8 mouse cellular contexts compared by ENCODE assay signal in genomic region chr9:44084236-44084635, GRCm38 (mm10). TPM values are rescaled to one million over a fixed set of nuclear protein-coding genes. Genes with fewer than 3 reads are reported as not detected.
A peak's percentile ranks its signal among the peaks of the same experiment; 100 is the strongest.
DNase-seq lines count a peak whose midpoint lies in the region; ATAC-seq and TF ChIP-seq lines count a peak whose summit lies in the region.

No protein-coding gene starts in this region.

- WGBS in cerebellum, adult 2 months = 3% methylated on average over 14 of the region's 14 CpGs
- WGBS in spleen, adult 2 months = 5% methylated on average over 14 of the region's 14 CpGs
- under 1% methylated on average over 14 of the region's 14 CpGs for WGBS in limb, embryonic 15.5 days

- peak overlapping the region; percentile 92 for H3K4me3 ChIP-seq in cerebellum, adult 2 months (replicated peaks; ENCODE audit: insufficient read depth, low read depth, low read length)
- H3K4me3 ChIP-seq in spleen, adult 2 months (ENCODE audit: extremely low read depth, insufficient read depth, insufficient read length) = peak overlapping the region; percentile 67
- peak overlapping the region; percentile 61 for H3K4me3 ChIP-seq in limb, embryonic 15.5 days

- H3K9me3 ChIP-seq in limb, embryonic 15.5 days = no peaks in the 10 kb centered on the region

- no peaks in the 10 kb centered on the region for H3K36me3 ChIP-seq in spleen, adult 2 months (ENCODE audit: control insufficient read depth, insufficient read depth, low read length)
- no peaks in the 10 kb centered on the region for H3K36me3 ChIP-seq in limb, embryonic 15.5 days

- peak overlapping the region; percentile 47 for H3K9ac ChIP-seq in limb, embryonic 15.5 days

- TF ChIP-seq CTCF in cerebellum, adult 2 months (IDR thresholded peaks at IDR 0.05; ENCODE audit: borderline replicate concordance, insufficient read depth, low read depth, low read length) = no peak
- no peak for TF ChIP-seq CTCF in spleen, adult 2 months (IDR thresholded peaks at IDR 0.05; ENCODE audit: extremely low read depth, insufficient read depth, insufficient read length, insufficient replicate concordance)

- H3K4me1 ChIP-seq in cerebellum, adult 2 months (ENCODE audit: control insufficient read depth, insufficient read depth, low read length) = peaks cover 27% of the 10 kb centered on the region
- H3K4me1 ChIP-seq in spleen, adult 2 months (ENCODE audit: control insufficient read depth, insufficient read depth, insufficient read length) = peaks cover 16% of the 10 kb centered on the region; the same call in 1 of the 2 replicates
- peaks cover 67% of the 10 kb centered on the region for H3K4me1 ChIP-seq in limb, embryonic 15.5 days

- DNase-seq in cerebellum, adult 2 months = no peak
- DNase-seq in cerebellum, postnatal 14 days = no peak
- no peak for DNase-seq in spleen, adult 2 months (ENCODE audit: low read depth in 1 of 2, low spot score in 2 of 2)
- DNase-seq in spleen, postnatal 36 days (ENCODE audit: low spot score in 2 of 2) = no peak
- no peak for DNase-seq in urinary bladder, postnatal 25 days (ENCODE audit: low spot score)
- DNase-seq in right cerebral cortex, postnatal 4 days = no peak
- DNase-seq in gastrocnemius, postnatal 14 days = no peak

- no peaks in the 10 kb centered on the region for H3K27me3 ChIP-seq in cerebellum, adult 2 months (ENCODE audit: control insufficient read depth, insufficient read depth, low read length)
- H3K27me3 ChIP-seq in spleen, adult 2 months (ENCODE audit: control insufficient read depth, insufficient read depth, low read length) = peaks cover 9% of the 10 kb centered on the region
- peaks cover 8% of the 10 kb centered on the region; the same call in 1 of the 2 replicates for H3K27me3 ChIP-seq in limb, embryonic 15.5 days

- peak overlapping the region; percentile 44 for H3K27ac ChIP-seq in cerebellum, adult 2 months (ENCODE audit: insufficient read depth, low read length)
- no peak overlapping the region for H3K27ac ChIP-seq in spleen, adult 2 months (ENCODE audit: insufficient read depth, low read length)
- H3K27ac ChIP-seq in limb, embryonic 15.5 days = 0 out of 2 replicates have a peak overlapping the region, but pooled peaks have one; percentile 5

- intact Hi-C loops in gastrocnemius, postnatal 14 days (cut with DNase I; ENCODE audit: low total_unique reads) = no loop called here

- peak overlapping the region; percentile 98 for H3K4me2 ChIP-seq in limb, embryonic 15.5 days

- no peak for ATAC-seq in limb, embryonic 15.5 days (ENCODE audit: insufficient number of reproducible peaks, low FRiP score, low TSS enrichment, low read depth)

- no peak for TF ChIP-seq POLR2A in cerebellum, adult 2 months (IDR thresholded peaks at IDR 0.05; ENCODE audit: borderline replicate concordance, insufficient read depth, low read length)
- no peak for TF ChIP-seq POLR2A in spleen, adult 2 months (IDR thresholded peaks at IDR 0.05; ENCODE audit: low read depth, low read length)

RNA-seq across cellular contexts. Expression of gene Mfrp, which starts 17.3 kb away (rescaled TPM):
- polyA plus RNA-seq in cerebellum, adult 2 months (2012; rRNA removed) = 2.7 and 7.3 TPM in 2 replicates
- 0.02 and 0.06 TPM in 2 replicates for polyA plus RNA-seq in spleen, adult 2 months (2012; rRNA removed)
- 0.10 and 0.20 TPM in 2 replicates for polyA plus RNA-seq in limb, embryonic 15.5 days (2015; fragmentation: Nextera tagmentation; extraction: Ambion mirVana)
- total RNA-seq in gastrocnemius, postnatal 14 days (2021) = under 1 TPM in 1 of 2 experiments, not detected in 1; 0.06 TPM

RNA-seq across cellular contexts. Expression of gene Usp2, which starts 17.4 kb away (rescaled TPM):
- 43.5 and 47.1 TPM in 2 replicates for polyA plus RNA-seq in cerebellum, adult 2 months (2012; rRNA removed)
- polyA plus RNA-seq in spleen, adult 2 months (2012; rRNA removed) = 0.65 and 0.69 TPM in 2 replicates
- polyA plus RNA-seq in limb, embryonic 15.5 days (2015; fragmentation: Nextera tagmentation; extraction: Ambion mirVana) = 22.5 and 41.2 TPM in 2 replicates
- total RNA-seq in gastrocnemius, postnatal 14 days (2021) = 100 to 1,000 TPM; 142 to 224 TPM

RNA-seq across cellular contexts. Expression of gene C1qtnf5, which starts 22.8 kb away (rescaled TPM):
- 26.0 and 29.1 TPM in 2 replicates for polyA plus RNA-seq in cerebellum, adult 2 months (2012; rRNA removed)
- 6.7 and 8.2 TPM in 2 replicates for polyA plus RNA-seq in spleen, adult 2 months (2012; rRNA removed)
- polyA plus RNA-seq in limb, embryonic 15.5 days (2015; fragmentation: Nextera tagmentation; extraction: Ambion mirVana) = 8.5 and 9.4 TPM in 2 replicates
- total RNA-seq in gastrocnemius, postnatal 14 days (2021) = 10 to 100 TPM; 22.9 to 25.7 TPM

RNA-seq across cellular contexts. Expression of gene Gm49380, which starts 29.1 kb away (rescaled TPM):
- 0.41 and 0.75 TPM in 2 replicates for polyA plus RNA-seq in cerebellum, adult 2 months (2012; rRNA removed)
- 0.05 TPM in 1 of 2 replicates, not detected in the other for polyA plus RNA-seq in spleen, adult 2 months (2012; rRNA removed)
- polyA plus RNA-seq in limb, embryonic 15.5 days (2015; fragmentation: Nextera tagmentation; extraction: Ambion mirVana) = 0.27 and 0.28 TPM in 2 replicates
- total RNA-seq in gastrocnemius, postnatal 14 days (2021) = 1 to 10 TPM in 1 of 2 experiments, under 1 TPM in 1; 0.23 to 1.2 TPM

RNA-seq across cellular contexts. Expression of gene Rnf26, which starts 29.1 kb away (rescaled TPM):
- 31.2 and 34.0 TPM in 2 replicates for polyA plus RNA-seq in cerebellum, adult 2 months (2012; rRNA removed)
- polyA plus RNA-seq in spleen, adult 2 months (2012; rRNA removed) = 21.3 and 27.1 TPM in 2 replicates
- polyA plus RNA-seq in limb, embryonic 15.5 days (2015; fragmentation: Nextera tagmentation; extraction: Ambion mirVana) = 61.9 and 70.5 TPM in 2 replicates
- total RNA-seq in gastrocnemius, postnatal 14 days (2021) = 1 to 10 TPM; 6.4 to 8.4 TPM

Comparison
In these comparisons a context has a peak if more than half of its experiments do, and no peak if none do; other contexts are left out.
1. RNA of gene Usp2, which starts 17.4 kb away (polyA plus RNA-seq): 43.5 to 47.1 TPM in cerebellum, adult 2 months and 22.5 to 41.2 TPM in limb, embryonic 15.5 days; 0.65 to 0.69 TPM in spleen, adult 2 months; every median in the first group is over 10 times any median in the second.
2. Peak in every context shown above with its lines, with median percentiles within 50 percentile points of each other: H3K4me3 ChIP-seq.